Mouse (Mus musculus) ES-E14 (cell line): Measurements from ENCODE around the gene Smok2a. TPM values are rescaled to one million over a fixed set of nuclear protein-coding genes. Genes with fewer than 3 reads are reported as not detected.
"Not testable (repeated sequence)": the region's sequence is repeated elsewhere in the genome, so short reads cannot be mapped to it uniquely, and the experiment has no call there.

ENCODE experiments used
- DNase-seq: peaks from one replicate; pipeline ENCODE4 v3.0.0-alpha.2; 2013; ENCODE audit warnings: low read depth, low spot score
- H3K27ac ChIP-seq: 2 replicates; pipeline ENCODE4 v1.5.1; 2012; ENCODE audit warnings: low read depth, mild to moderate bottlenecking, low read length, moderate library complexity, mixed read lengths; ENCODE audit not compliant: poor library complexity, insufficient read depth, severe bottlenecking
- H3K36me3 ChIP-seq: 2 replicates; pipeline ENCODE4 v1.6.1; 2012; ENCODE audit warnings: mild to moderate bottlenecking, low read length, moderate library complexity, mixed read lengths; ENCODE audit not compliant: control insufficient read depth, poor library complexity, insufficient read depth, severe bottlenecking
- H3K4me1 ChIP-seq, 2 experiments: fragments of 150-350 bp in 1 of 2; sonication (generic) in 1 of 2; 2 replicates each; pipeline ENCODE4 v1.6.1; 2012; ENCODE audit warnings: low read length in 2 of 2, mild to moderate bottlenecking in 1 of 2, mixed read lengths in 1 of 2; ENCODE audit not compliant: control insufficient read depth in 2 of 2, insufficient read depth in 2 of 2, poor library complexity in 1 of 2
- H3K4me3 ChIP-seq, 2 experiments: fragments of 150-350 bp in 1 of 2; sonication (generic) in 1 of 2; 2 replicates each; pipeline ENCODE4 v1.5.1; 2012; ENCODE audit warnings: low read length in 2 of 2, low read depth in 1 of 2, mild to moderate bottlenecking in 1 of 2, mixed read lengths in 1 of 2; ENCODE audit not compliant: insufficient read depth in 1 of 2, poor library complexity in 1 of 2, severe bottlenecking in 1 of 2
- H3K9ac ChIP-seq: 2 replicates; pipeline ENCODE4 v1.6.1; 2012; ENCODE audit warnings: low read depth, mild to moderate bottlenecking, low read length, mixed read lengths; ENCODE audit not compliant: poor library complexity, insufficient read depth, severe bottlenecking
- H3K9me3 ChIP-seq: fragments of 150-350 bp; sonication (generic); 2 replicates; pipeline ENCODE4 v1.6.1; 2012; ENCODE audit warnings: low read depth, mild to moderate bottlenecking, low read length; ENCODE audit not compliant: control insufficient read depth, insufficient read depth
- CHD2 ChIP-seq: IDR thresholded peaks from 2 replicates; pipeline ENCODE4 v1.6.1; 2014; ENCODE audit warnings: mild to moderate bottlenecking, low read depth, low read length, inconsistent platforms
- HCFC1 ChIP-seq: IDR thresholded peaks from 2 replicates; pipeline ENCODE4 v1.6.1; 2012; ENCODE audit warnings: low read length, inconsistent platforms, borderline replicate concordance; ENCODE audit not compliant: insufficient read depth
- MAFK ChIP-seq: IDR thresholded peaks from 2 replicates; pipeline ENCODE4 v1.6.1; 2014; ENCODE audit warnings: mild to moderate bottlenecking, low read depth, low read length, inconsistent platforms; ENCODE audit not compliant: insufficient read depth
- ZC3H11A ChIP-seq: IDR thresholded peaks from 2 replicates; pipeline ENCODE4 v1.6.1; 2012; ENCODE audit warnings: low read depth, mild to moderate bottlenecking, inconsistent platforms, low read length, borderline replicate concordance
- ZNF384 ChIP-seq: IDR thresholded peaks from 2 replicates; pipeline ENCODE4 v1.6.1; 2012; ENCODE audit warnings: low read depth, low read length, inconsistent platforms
- in situ Hi-C, 2 experiments: fragments of 600-800 bp; cut with MboI; formaldehyde crosslinking; loops; one replicate each; pipeline ENCODE4 v1.15.1; 2025; ENCODE audit warnings: low sequenced_read_pairs in 2 of 2, inconsistent platforms in 1 of 2; ENCODE audit not compliant: unreplicated experiment in 2 of 2
- total RNA-seq: library from RNA; depleted of rRNA; stranded (reverse); fragments of 300-350 nt; gene quantifications from 2 replicates; pipeline ENCODE4 v1.2.3, GENCODE M21; 2012; rRNA removed

Smok2a gene
- total RNA-seq = not detected in 2 replicates

DNA sequence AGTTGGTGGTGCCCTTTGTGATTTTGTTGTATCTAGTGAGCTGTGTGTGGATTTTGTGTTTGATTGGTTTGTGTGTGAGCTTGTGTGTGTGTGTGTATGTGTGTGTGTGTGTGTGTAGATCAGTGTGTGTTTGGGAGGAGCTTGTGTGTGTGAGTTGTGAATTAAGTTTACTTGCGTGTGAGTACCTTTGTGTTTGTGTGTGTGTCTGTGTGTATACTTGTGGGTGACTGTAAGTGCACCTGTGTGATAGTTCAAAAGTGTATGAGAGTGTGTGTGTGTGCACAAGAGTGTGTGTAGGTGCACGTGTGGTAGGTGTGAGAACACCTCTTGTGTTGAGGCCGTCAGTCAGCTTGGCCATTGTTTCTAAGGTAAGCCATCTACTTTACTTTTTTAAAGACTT is at the start of gene Smok2a:
TSS of gene Smok2a (plus strand) at position 301 of the 400 bp plus-strand sequence.
- DNase-seq = no peak
- H3K9me3 ChIP-seq = no peaks in the 10 kb centered on the region
- H3K4me1 ChIP-seq = no peaks in the 10 kb centered on the region
- no peak within 1 kb of the TSS for H3K4me3 ChIP-seq
- H3K36me3 ChIP-seq = no peaks in the 10 kb centered on the region
- in situ Hi-C loops = no loop called here
- no peak for TF ChIP-seq ZNF384
- no peak for TF ChIP-seq HCFC1
- no peak for TF ChIP-seq CHD2
- TF ChIP-seq MAFK = no peak
- no peak for TF ChIP-seq ZC3H11A
- no peak within 1 kb of the TSS for H3K9ac ChIP-seq
- H3K27ac ChIP-seq = no peak within 1 kb of the TSS

DNA sequence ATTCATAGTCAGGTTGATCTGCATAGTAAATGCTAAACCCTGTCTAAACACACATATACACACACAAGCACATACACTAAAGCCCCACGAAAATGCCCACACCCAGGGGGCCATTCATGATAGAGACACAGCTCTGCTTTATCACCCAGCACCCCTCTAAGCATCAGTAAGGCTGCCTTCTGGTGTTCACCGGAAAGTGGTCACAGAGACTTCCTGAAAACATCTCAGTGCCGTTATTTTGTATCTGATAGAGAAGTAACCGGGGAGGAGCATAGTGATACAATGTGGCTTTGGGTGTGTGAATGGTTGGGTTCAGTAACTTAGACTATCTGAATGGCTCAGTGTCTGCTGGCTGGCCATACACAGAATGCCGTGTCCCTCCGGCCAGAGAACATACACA is 47.4 kb upstream of the Smok2a start:
- H3K9ac ChIP-seq, DNase-seq, H3K4me3 ChIP-seq, H3K36me3 ChIP-seq, H3K9me3 ChIP-seq, in situ Hi-C loops, H3K4me1 ChIP-seq, H3K27ac ChIP-seq: not testable (repeated sequence)

DNA sequence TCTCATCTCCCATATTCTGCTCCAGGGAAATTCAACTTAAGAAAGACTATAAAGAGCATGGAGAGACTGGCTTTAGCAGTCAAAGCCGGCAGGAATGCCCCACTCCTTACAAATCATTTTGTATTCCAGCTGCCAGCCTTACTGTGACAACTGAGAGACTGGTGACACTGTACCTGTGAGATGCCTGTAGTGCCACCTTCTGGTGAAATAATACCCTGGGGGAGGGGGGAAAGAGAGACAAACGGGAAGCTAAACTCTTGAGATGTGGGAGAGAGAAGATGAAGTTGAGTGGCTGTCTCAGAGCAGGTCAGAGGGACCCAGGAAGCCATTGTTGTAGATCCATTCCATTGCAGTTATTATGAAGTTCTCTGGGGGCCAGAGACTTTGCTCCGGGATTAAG is 47.0 kb upstream of the Smok2a start:
- H3K9ac ChIP-seq, H3K4me3 ChIP-seq, DNase-seq, in situ Hi-C loops, H3K36me3 ChIP-seq, H3K4me1 ChIP-seq, H3K9me3 ChIP-seq, H3K27ac ChIP-seq: not testable (repeated sequence)

DNA sequence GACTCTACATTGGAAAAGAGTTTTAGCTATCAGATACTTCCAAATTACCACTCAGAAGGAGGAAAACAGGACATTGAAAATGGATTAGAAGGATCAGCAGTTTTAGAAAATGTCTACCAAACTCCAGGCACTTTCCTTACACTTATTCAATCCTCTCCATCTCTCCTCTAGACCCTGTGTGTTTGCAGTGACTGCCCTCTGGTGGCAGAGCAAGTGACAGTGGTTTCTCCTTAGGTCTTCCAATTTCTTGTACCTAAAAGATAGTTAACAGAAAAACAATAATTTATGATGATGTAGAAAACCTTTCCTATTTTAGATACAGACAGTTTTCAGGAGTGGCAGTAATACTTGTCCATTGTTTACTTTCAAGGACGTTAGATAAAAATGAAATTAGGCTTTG is 45.4 kb upstream of the Smok2a start:
- in situ Hi-C loops, H3K4me1 ChIP-seq, H3K36me3 ChIP-seq, H3K9me3 ChIP-seq, H3K27ac ChIP-seq, H3K9ac ChIP-seq, H3K4me3 ChIP-seq, DNase-seq: not testable (repeated sequence)

DNA sequence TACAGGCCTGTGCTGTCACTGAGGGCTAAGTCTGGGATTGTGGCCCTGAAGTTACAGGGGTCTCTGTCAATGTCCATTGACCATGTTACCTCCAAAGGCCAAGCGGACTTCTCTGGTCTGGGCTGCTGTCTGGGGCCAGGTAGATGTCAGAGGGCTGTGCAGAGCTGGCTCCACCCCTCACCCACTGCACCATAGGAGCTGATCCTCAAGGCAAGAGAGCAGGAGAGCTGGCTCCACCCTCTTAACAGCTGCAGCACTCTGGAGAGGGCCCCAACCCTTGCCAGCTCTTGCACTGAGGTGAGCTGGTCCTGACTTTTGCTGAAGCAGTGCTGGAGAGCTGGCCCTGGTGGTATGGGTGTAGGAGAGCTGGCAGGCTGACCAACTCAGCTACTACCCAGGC is 43.2 kb upstream of the Smok2a start:
- H3K36me3 ChIP-seq, H3K9me3 ChIP-seq, H3K27ac ChIP-seq, H3K4me1 ChIP-seq, H3K4me3 ChIP-seq, DNase-seq, in situ Hi-C loops, H3K9ac ChIP-seq: not testable (repeated sequence)

DNA sequence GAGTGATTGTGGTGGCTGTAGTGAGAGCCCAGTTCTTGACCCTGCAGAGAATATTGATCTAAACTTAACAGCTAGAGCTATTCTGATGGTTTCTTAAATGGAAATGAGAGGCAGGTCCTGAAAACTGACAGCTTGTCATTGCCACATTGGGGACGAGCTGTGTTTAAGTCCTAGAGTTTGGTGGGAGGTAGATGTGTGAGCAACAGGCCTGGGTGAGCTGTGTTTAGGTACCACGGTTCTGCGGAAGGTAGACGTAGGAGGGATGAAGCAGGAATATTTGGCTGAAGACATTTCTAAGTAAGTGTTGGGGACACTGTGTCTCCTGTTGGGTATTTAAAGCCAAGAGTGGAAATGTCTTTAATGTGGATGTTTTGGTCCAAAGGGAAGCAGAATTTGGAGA is 42.0 kb upstream of the Smok2a start:
- H3K36me3 ChIP-seq, H3K9me3 ChIP-seq, DNase-seq, H3K27ac ChIP-seq, H3K9ac ChIP-seq, H3K4me3 ChIP-seq, in situ Hi-C loops, H3K4me1 ChIP-seq: not testable (repeated sequence)

DNA sequence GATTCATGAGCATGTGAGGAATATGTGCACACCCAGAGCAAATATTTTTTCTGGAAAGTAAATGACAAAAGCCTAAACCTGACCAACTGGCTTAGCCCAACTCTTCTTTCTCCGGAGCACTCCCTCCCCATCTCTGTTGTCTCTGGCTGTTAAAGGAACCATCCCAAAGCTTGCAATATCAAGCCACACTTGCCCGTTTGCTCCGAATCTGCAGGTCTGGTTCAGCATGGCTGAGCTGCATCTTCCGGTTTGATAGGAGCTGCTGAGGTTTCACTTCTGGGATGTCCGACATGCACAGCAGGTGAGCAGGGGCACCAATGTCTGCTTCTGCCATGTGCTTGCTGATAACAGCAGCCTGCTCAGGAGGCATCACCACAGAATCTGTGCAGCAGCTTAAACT is 40.5 kb upstream of the Smok2a start:
- H3K36me3 ChIP-seq, H3K4me1 ChIP-seq, DNase-seq, H3K9me3 ChIP-seq, H3K4me3 ChIP-seq, H3K9ac ChIP-seq, in situ Hi-C loops, H3K27ac ChIP-seq: not testable (repeated sequence)

DNA sequence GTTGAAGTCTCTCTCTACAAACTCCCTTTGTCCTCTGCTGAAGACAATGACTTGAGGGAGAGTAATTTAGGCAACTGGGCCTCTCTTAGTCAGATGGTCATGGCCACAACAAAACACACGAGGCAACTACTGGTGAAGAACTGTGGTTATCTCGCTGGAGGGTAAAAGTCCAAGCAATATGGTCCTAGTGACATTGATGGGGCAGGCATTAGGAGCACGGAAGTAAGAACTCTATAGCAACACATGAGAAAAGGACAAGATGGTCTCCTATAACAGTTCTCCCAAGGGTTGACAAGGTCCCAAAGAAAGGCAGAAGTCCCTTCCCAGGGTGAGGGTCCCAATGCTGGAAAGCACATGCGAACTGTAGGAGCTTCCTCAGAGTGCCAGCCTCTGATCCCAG is 38.3 kb upstream of the Smok2a start:
- H3K4me3 ChIP-seq, H3K36me3 ChIP-seq, in situ Hi-C loops, H3K9ac ChIP-seq, H3K4me1 ChIP-seq, H3K9me3 ChIP-seq, H3K27ac ChIP-seq, DNase-seq: not testable (repeated sequence)
